In the genomic region with DNA sequence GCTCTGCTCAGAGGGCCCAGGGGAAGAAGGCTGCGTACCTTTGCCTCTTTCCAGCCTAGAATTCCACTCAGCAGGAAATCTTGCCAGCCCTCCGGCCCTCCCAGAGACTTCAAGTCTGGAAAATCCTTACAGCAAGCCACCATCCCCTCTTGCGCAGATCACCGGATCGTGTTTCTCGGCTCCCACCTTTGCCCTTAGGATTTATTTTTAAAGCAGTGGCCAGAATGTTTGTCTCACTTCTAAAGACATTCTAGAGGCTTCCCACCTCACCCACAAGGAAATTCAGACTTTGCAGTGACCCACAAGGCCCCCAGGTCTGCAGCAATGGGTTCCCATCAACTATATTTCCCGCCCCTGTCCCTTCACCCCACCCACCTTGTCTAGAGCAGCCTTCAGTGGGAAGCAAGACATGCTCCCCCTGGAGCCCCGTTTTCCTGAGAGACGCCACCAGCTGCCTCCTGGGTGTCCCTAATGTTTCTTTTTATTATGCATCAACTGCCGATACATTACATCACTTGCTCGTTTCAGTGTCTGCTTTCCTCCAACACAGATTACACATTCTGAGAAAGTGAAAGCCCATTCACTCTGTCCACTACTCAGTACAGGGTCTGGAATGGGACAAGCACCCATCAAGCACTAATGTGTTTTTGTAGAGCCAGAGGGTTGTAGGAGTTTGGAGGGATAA, we compare ENCODE assay signal across 9 mouse cellular contexts.
DNase-seq lines count a peak whose midpoint lies in the region; ATAC-seq and TF ChIP-seq lines count a peak whose summit lies in the region.
"Had no signal": no experiment of that assay in that cellular context is flagged by ENCODE, and none has a peak within 500 bp of the region (broad histone marks: within the 10 kb centered on the region; RNA-seq: fewer than 3 reads in every experiment).

No protein-coding gene starts in this region.

- H3K27me3 ChIP-seq in kidney, postnatal 0 days (ENCODE audit: insufficient read depth, low read length): no peaks in the 10 kb centered on the region
- no peaks in the 10 kb centered on the region for H3K27me3 ChIP-seq in embryonic facial prominence, embryonic 15.5 days
- no peaks in the 10 kb centered on the region for H3K27me3 ChIP-seq in intestine, embryonic 16.5 days (replicated peaks; ENCODE audit: control insufficient read depth, insufficient read depth, low read length)

- peak overlapping the region; percentile 38 for H3K4me2 ChIP-seq in kidney, postnatal 0 days (ENCODE audit: low read length)
- no peak overlapping the region for H3K4me2 ChIP-seq in embryonic facial prominence, embryonic 15.5 days (replicated peaks)
- H3K4me2 ChIP-seq in intestine, embryonic 16.5 days (ENCODE audit: low read depth, low read length): peak overlapping the region; percentile 14; the same call in 1 of the 2 replicates

- 13% methylated on average over 11 of the region's 11 CpGs for WGBS in kidney, postnatal 0 days
- WGBS in embryonic facial prominence, embryonic 15.5 days: 17% methylated on average over 11 of the region's 11 CpGs
- WGBS in intestine, embryonic 16.5 days: 39% methylated on average over 11 of the region's 11 CpGs

- H3K27ac ChIP-seq in kidney, postnatal 0 days: peak overlapping the region; percentile 64
- peak overlapping the region; percentile 44 for H3K27ac ChIP-seq in embryonic facial prominence, embryonic 15.5 days (replicated peaks)
- no peak overlapping the region; the same call in 1 of the 2 replicates for H3K27ac ChIP-seq in intestine, embryonic 16.5 days (ENCODE audit: low read length)

- 0 out of 2 replicates have a peak, but pooled peaks have one; percentile 21 for ATAC-seq in kidney, postnatal 0 days (replicated peaks; ENCODE audit: low FRiP score, low read depth)
- ATAC-seq in embryonic facial prominence, embryonic 15.5 days (ENCODE audit: insufficient number of reproducible peaks, low FRiP score, low TSS enrichment, low read depth): no peak
- ATAC-seq in intestine, embryonic 16.5 days: no peak

- peak; percentile 69 for DNase-seq in kidney, postnatal 0 days (ENCODE audit: low spot score)
- no peak for DNase-seq in kidney, adult 8-10 months
- DNase-seq in retina, embryonic 14.5 days (ENCODE audit: low spot score): peak; percentile 31
- no peak for DNase-seq in layer of hippocampus, postnatal 14 days (ENCODE audit: low spot score in 2 of 2)
- no peak for DNase-seq in layer of hippocampus, postnatal 25 days (ENCODE audit: extremely low spot score in 1 of 2, low spot score in 1 of 2)
- DNase-seq in frontal cortex, postnatal 14 days (ENCODE audit: low spot score in 2 of 2): no peak
- DNase-seq: cerebellum, postnatal 14 days had no signal

- H3K36me3 ChIP-seq in kidney, postnatal 0 days (ENCODE audit: insufficient read depth, low read length): no peaks in the 10 kb centered on the region
- H3K36me3 ChIP-seq in embryonic facial prominence, embryonic 15.5 days: no peaks in the 10 kb centered on the region
- no peaks in the 10 kb centered on the region for H3K36me3 ChIP-seq in intestine, embryonic 16.5 days (ENCODE audit: control insufficient read depth, insufficient read depth, low read length)

- peaks cover 23% of the 10 kb centered on the region; the same call in 1 of the 2 replicates for H3K4me1 ChIP-seq in kidney, postnatal 0 days (replicated peaks; ENCODE audit: insufficient read depth, low read length)
- peaks cover 26% of the 10 kb centered on the region for H3K4me1 ChIP-seq in embryonic facial prominence, embryonic 15.5 days
- H3K4me1 ChIP-seq in intestine, embryonic 16.5 days (ENCODE audit: control insufficient read depth, insufficient read depth, low read length): peaks cover 17% of the 10 kb centered on the region

- H3K9me3 ChIP-seq in kidney, postnatal 0 days (replicated peaks; ENCODE audit: low read length): no peaks in the 10 kb centered on the region
- no peaks in the 10 kb centered on the region for H3K9me3 ChIP-seq in embryonic facial prominence, embryonic 15.5 days (replicated peaks)
- no peaks in the 10 kb centered on the region for H3K9me3 ChIP-seq in intestine, embryonic 16.5 days (ENCODE audit: control insufficient read depth, low read length)

- 0 out of 2 replicates have a peak overlapping the region, but pooled peaks have one; percentile 18 for H3K9ac ChIP-seq in kidney, postnatal 0 days (ENCODE audit: low read depth, low read length)
- no peak overlapping the region for H3K9ac ChIP-seq in embryonic facial prominence, embryonic 15.5 days
- H3K9ac ChIP-seq in intestine, embryonic 16.5 days (ENCODE audit: low read depth, low read length): peak overlapping the region; percentile 8

- TF ChIP-seq CTCF in kidney, postnatal 0 days (IDR thresholded peaks at IDR 0.05; ENCODE audit: low read depth): no peak

- H3K4me3 ChIP-seq in kidney, postnatal 0 days (replicated peaks; ENCODE audit: low read depth, low read length): no peak overlapping the region
- H3K4me3 ChIP-seq in embryonic facial prominence, embryonic 15.5 days (replicated peaks): no peak overlapping the region
- H3K4me3 ChIP-seq in intestine, embryonic 16.5 days (ENCODE audit: low read length): no peak overlapping the region

Comparison
In these comparisons a context has a peak if more than half of its experiments do, and no peak if none do; other contexts are left out.
1. DNase-seq: peak in kidney, postnatal 0 days (single experiment) and retina, embryonic 14.5 days (single experiment); none in kidney, adult 8-10 months (0 of 2), layer of hippocampus, postnatal 14 days (0 of 2), layer of hippocampus, postnatal 25 days (0 of 2) and frontal cortex, postnatal 14 days (0 of 2).